Mouse (Mus musculus): ENCODE data around the gene Gm20388. TPM values are rescaled to one million over a fixed set of nuclear protein-coding genes. Genes with fewer than 3 reads are reported as not detected.
"Not testable (repeated sequence)": the region's sequence is repeated elsewhere in the genome, so short reads cannot be mapped to it uniquely, and the experiment has no call there.

Gm20388 gene
- polyA plus RNA-seq, 1 experiment from 2014 or later = 3.6 TPM

GRCm38 (mm10) chr8:120322956-120323448 is 412.4 kb downstream of the Gm20388 start:
- Histone ChIP-seq H3K27ac (replicated peaks) (peak overlapping the region; percentile 88), H3K36me3 (replicated peaks) (no peaks in the 10 kb centered on the region), H3K4me3 (peak overlapping the region; percentile 38), H3K4me1 (peaks cover 84% of the 10 kb centered on the region), H3K9me3 (no peaks in the 10 kb centered on the region), H3K27me3 (replicated peaks; ENCODE audit: low read depth, poor library complexity, severe bottlenecking) (peaks cover 27% of the 10 kb centered on the region)
- peak; percentile 90 for DNase-seq (ENCODE audit: low spot score)
- WGBS = 2% methylated on average over 20 of the region's 20 CpGs

GRCm38 (mm10) chr8:120324555-120324954 is 413.9 kb downstream of the Gm20388 start:
- Histone ChIP-seq H3K9me3 (no peaks in the 10 kb centered on the region), H3K4me1 (peaks cover 83% of the 10 kb centered on the region), H3K27ac (replicated peaks) (peak overlapping the region; percentile 88), H3K27me3 (replicated peaks; ENCODE audit: low read depth, poor library complexity, severe bottlenecking) (peaks cover 27% of the 10 kb centered on the region), H3K4me3 (no peak overlapping the region), H3K36me3 (replicated peaks) (no peaks in the 10 kb centered on the region)
- DNase-seq (ENCODE audit: low spot score) = no peak
- WGBS = 38% methylated on average over 3 of the region's 3 CpGs

- Histone ChIP-seq H3K4me1 (peaks cover 80% of the 10 kb centered on the region), H3K9me3 (no peaks in the 10 kb centered on the region), H3K27me3 (replicated peaks; ENCODE audit: low read depth, poor library complexity, severe bottlenecking) (peaks cover 33% of the 10 kb centered on the region), H3K27ac (replicated peaks) (peak overlapping the region; percentile 88), H3K36me3 (replicated peaks) (no peaks in the 10 kb centered on the region), H3K4me3 (no peak overlapping the region)
- DNase-seq (ENCODE audit: low spot score) = no peak
- 58% methylated on average over 5 of the region's 5 CpGs for WGBS
These were observed 414.6 kb downstream of the Gm20388 start for GRCm38 (mm10) chr8:120325172-120325767.

- Histone ChIP-seq H3K27me3 (replicated peaks; ENCODE audit: low read depth, poor library complexity, severe bottlenecking) (peaks cover 49% of the 10 kb centered on the region), H3K27ac (replicated peaks) (peak overlapping the region; percentile 40; the same call in 1 of the 2 replicates)
These were observed 416.5 kb downstream of the Gm20388 start for GRCm38 (mm10) chr8:120327131-120327554.

GRCm38 (mm10) chr8:120328361-120329022 is 417.9 kb downstream of the Gm20388 start:
- H3K4me1 ChIP-seq = peaks cover 84% of the 10 kb centered on the region
- H3K27ac ChIP-seq (replicated peaks) = no peak overlapping the region
- DNase-seq (ENCODE audit: low spot score) = no peak
- H3K9me3 ChIP-seq = no peaks in the 10 kb centered on the region
- no peak overlapping the region for H3K4me3 ChIP-seq
- peaks cover 49% of the 10 kb centered on the region for H3K27me3 ChIP-seq (replicated peaks; ENCODE audit: low read depth, poor library complexity, severe bottlenecking)
- 88% methylated on average over 13 of the region's 13 CpGs for WGBS
- no peaks in the 10 kb centered on the region for H3K36me3 ChIP-seq (replicated peaks)

More at GRCm38 (mm10) chr8:120327131-120327554, 416.5 kb downstream of the Gm20388 start:
- peak; percentile 50 for DNase-seq (ENCODE audit: low spot score)
- Histone ChIP-seq H3K4me3 (no peak overlapping the region), H3K9me3 (no peaks in the 10 kb centered on the region), H3K4me1 (peaks cover 85% of the 10 kb centered on the region), H3K36me3 (replicated peaks) (no peaks in the 10 kb centered on the region)
- WGBS = 43% methylated on average over 3 of the region's 3 CpGs

- peaks cover 46% of the 10 kb centered on the region for H3K27me3 ChIP-seq (replicated peaks; ENCODE audit: low read depth, poor library complexity, severe bottlenecking)
- 90% methylated on average over 11 of the region's 11 CpGs for WGBS
- no peak overlapping the region for H3K4me3 ChIP-seq
- H3K27ac ChIP-seq (replicated peaks) = no peak overlapping the region
- no peak for DNase-seq (ENCODE audit: low spot score)
- peaks cover 83% of the 10 kb centered on the region for H3K4me1 ChIP-seq
- H3K36me3 ChIP-seq (replicated peaks) = no peaks in the 10 kb centered on the region
- H3K9me3 ChIP-seq = no peaks in the 10 kb centered on the region
These were observed 418.5 kb downstream of the Gm20388 start for GRCm38 (mm10) chr8:120329030-120329748.

- no peaks in the 10 kb centered on the region for H3K36me3 ChIP-seq (replicated peaks)
- peak overlapping the region; percentile 69 for H3K27ac ChIP-seq (replicated peaks)
- no peaks in the 10 kb centered on the region for H3K9me3 ChIP-seq
- DNase-seq (ENCODE audit: low spot score) = no peak
- 76% methylated on average over 7 of the region's 7 CpGs for WGBS
- no peak overlapping the region for H3K4me3 ChIP-seq
- peaks cover 85% of the 10 kb centered on the region for H3K4me1 ChIP-seq
- peaks cover 33% of the 10 kb centered on the region for H3K27me3 ChIP-seq (replicated peaks; ENCODE audit: low read depth, poor library complexity, severe bottlenecking)
These were observed 420.4 kb downstream of the Gm20388 start for GRCm38 (mm10) chr8:120331027-120331426.

- no peak overlapping the region for H3K4me3 ChIP-seq
- H3K36me3 ChIP-seq (replicated peaks) = no peaks in the 10 kb centered on the region
- H3K4me1 ChIP-seq = peaks cover 88% of the 10 kb centered on the region
- peaks cover 28% of the 10 kb centered on the region for H3K27me3 ChIP-seq (replicated peaks; ENCODE audit: low read depth, poor library complexity, severe bottlenecking)
- no peak for DNase-seq (ENCODE audit: low spot score)
- no peaks in the 10 kb centered on the region for H3K9me3 ChIP-seq
- 74% methylated on average over 16 of the region's 16 CpGs for WGBS
- peak overlapping the region; percentile 62; the same call in 1 of the 2 replicates for H3K27ac ChIP-seq (replicated peaks)
These were observed 422.0 kb downstream of the Gm20388 start for GRCm38 (mm10) chr8:120332379-120333229.

GRCm38 (mm10) chr8:120333681-120334080 is 423.0 kb downstream of the Gm20388 start:
- DNase-seq (ENCODE audit: low spot score) = no peak
- H3K27me3 ChIP-seq (replicated peaks; ENCODE audit: low read depth, poor library complexity, severe bottlenecking) = peaks cover 32% of the 10 kb centered on the region
- no peak overlapping the region for H3K4me3 ChIP-seq
- peaks cover 89% of the 10 kb centered on the region for H3K4me1 ChIP-seq
- peaks cover 3% of the 10 kb centered on the region; the same call in 1 of the 2 replicates for H3K36me3 ChIP-seq (replicated peaks)
- 88% methylated on average over 4 of the region's 4 CpGs for WGBS
- no peak overlapping the region; the same call in 1 of the 2 replicates for H3K27ac ChIP-seq (replicated peaks)
- H3K9me3 ChIP-seq = no peaks in the 10 kb centered on the region

GRCm38 (mm10) chr8:120334261-120334660 is 423.6 kb downstream of the Gm20388 start:
- WGBS = 55% methylated on average over 3 of the region's 3 CpGs
- Histone ChIP-seq H3K27me3 (replicated peaks; ENCODE audit: low read depth, poor library complexity, severe bottlenecking) (peaks cover 35% of the 10 kb centered on the region), H3K27ac (replicated peaks) (peak overlapping the region; percentile 86), H3K4me1 (peaks cover 89% of the 10 kb centered on the region)
- not testable (repeated sequence) for H3K4me3 ChIP-seq; H3K36me3 ChIP-seq (replicated peaks); DNase-seq (ENCODE audit: low spot score); H3K9me3 ChIP-seq

- Histone ChIP-seq H3K36me3 (replicated peaks) (peaks cover 8% of the 10 kb centered on the region; the same call in 1 of the 2 replicates), H3K4me1 (peaks cover 90% of the 10 kb centered on the region), H3K27ac (replicated peaks) (peak overlapping the region; percentile 86), H3K9me3 (no peaks in the 10 kb centered on the region), H3K27me3 (replicated peaks; ENCODE audit: low read depth, poor library complexity, severe bottlenecking) (peaks cover 35% of the 10 kb centered on the region), H3K4me3 (peak overlapping the region; percentile 43)
- WGBS = 5% methylated on average over 5 of the region's 5 CpGs
- peak; percentile 78 for DNase-seq (ENCODE audit: low spot score)
These were observed 424.2 kb downstream of the Gm20388 start for GRCm38 (mm10) chr8:120334878-120335261.

Measured in embryonic facial prominence, embryonic 10.5 days (tissue).